Mouse (Mus musculus) stomach, postnatal 0 days (tissue): Measurements from ENCODE around the gene Traf3ip1. TPM values are rescaled to one million over a fixed set of nuclear protein-coding genes. Genes with fewer than 3 reads are reported as not detected.

Experiments
- ATAC-seq: fragments of 200-750 bp; cut with Nextera tagmentation; 2 replicates; pipeline ENCODE4 v1.8.0; 2017; ENCODE audit not compliant: low FRiP score, low TSS enrichment
- DNase-seq: peaks from one replicate; pipeline ENCODE4 v3.0.0-alpha.2; 2016; ENCODE audit warnings: low spot score
- H3K27ac ChIP-seq: fragments of 300-500 bp; sonication (generic); replicated peaks from 2 replicates; pipeline ENCODE4 v1.5.1; 2014; ENCODE audit warnings: mild to moderate bottlenecking, control low read depth
- H3K27me3 ChIP-seq: fragments of 300-500 bp; sonication (generic); 2 replicates; pipeline ENCODE4 v1.6.1; 2014; ENCODE audit warnings: low read length; ENCODE audit not compliant: control insufficient read depth, insufficient read depth
- H3K36me3 ChIP-seq: fragments of 300-500 bp; sonication (generic); 2 replicates; pipeline ENCODE4 v1.6.1; 2014; ENCODE audit warnings: low read length, mixed read lengths; ENCODE audit not compliant: control insufficient read depth, insufficient read depth
- H3K4me1 ChIP-seq: fragments of 300-500 bp; sonication (generic); replicated peaks from 2 replicates; pipeline ENCODE4 v1.6.1; 2014; ENCODE audit warnings: antibody characterized with exemption; ENCODE audit not compliant: control insufficient read depth, insufficient read depth
- H3K4me2 ChIP-seq: fragments of 300-500 bp; sonication (generic); replicated peaks from 2 replicates; pipeline ENCODE4 v1.6.1; 2014; ENCODE audit warnings: low read depth, mild to moderate bottlenecking, control low read depth, moderate library complexity
- H3K4me3 ChIP-seq: fragments of 300-500 bp; sonication (generic); 2 replicates; pipeline ENCODE4 v1.5.1; 2014; ENCODE audit warnings: low read depth, low read length, control low read depth
- H3K9ac ChIP-seq: fragments of 300-500 bp; sonication (generic); 2 replicates; pipeline ENCODE4 v1.6.1; 2014; ENCODE audit warnings: mild to moderate bottlenecking, low read length, control low read depth, mixed read lengths
- H3K9me3 ChIP-seq: fragments of 300-500 bp; sonication (generic); 2 replicates; pipeline ENCODE4 v1.6.1; 2016; ENCODE audit warnings: low read length; ENCODE audit not compliant: control insufficient read depth
- CTCF ChIP-seq: IDR thresholded peaks from 2 replicates; pipeline ENCODE4 v1.5.1; 2016; ENCODE audit warnings: antibody characterized with exemption, low read depth, mild to moderate bottlenecking, moderate library complexity
- EP300 ChIP-seq: optimal IDR thresholded peaks from 2 replicates; pipeline ENCODE3; 2016; ENCODE audit warnings: antibody characterized with exemption
- WGBS: fragments of 180-500 bp; shearing (Covaris S2); extraction: QIAGEN DNeasy Blood & Tissue Kit; methylation state at CpG from one replicate; pipeline ENCODE4 v1.1.7; 2014; 5-methylcytosine and 5-hydroxymethylcytosine counted together
- polyA plus RNA-seq: library from polyadenylated mRNA; unstranded; fragments of >200 nt; fragmentation: Nextera tagmentation; extraction: Ambion mirVana; gene quantifications from 2 replicates; pipeline ENCODE4 v1.2.1, GENCODE M21; 2015

Gene Traf3ip1
- polyA plus RNA-seq, 1 experiment from 2014 or later = 3.0 TPM

- DNase-seq (no peak), ATAC-seq (no peak)
- Histone ChIP-seq H3K9ac (no peak overlapping the region), H3K4me1 (no peaks in the 10 kb centered on the region), H3K4me2 (no peak overlapping the region), H3K27ac (no peak overlapping the region), H3K9me3 (no peaks in the 10 kb centered on the region), H3K4me3 (no peak overlapping the region), H3K36me3 (no peaks in the 10 kb centered on the region), H3K27me3 (no peaks in the 10 kb centered on the region)
- TF ChIP-seq CTCF (no peak), EP300 (no peak)
- 74% methylated on average over 3 of the region's 3 CpGs for WGBS
Observed at GRCm38 (mm10) chr1:91485422-91485821, 9.0 kb upstream of the Traf3ip1 start.

DNA sequence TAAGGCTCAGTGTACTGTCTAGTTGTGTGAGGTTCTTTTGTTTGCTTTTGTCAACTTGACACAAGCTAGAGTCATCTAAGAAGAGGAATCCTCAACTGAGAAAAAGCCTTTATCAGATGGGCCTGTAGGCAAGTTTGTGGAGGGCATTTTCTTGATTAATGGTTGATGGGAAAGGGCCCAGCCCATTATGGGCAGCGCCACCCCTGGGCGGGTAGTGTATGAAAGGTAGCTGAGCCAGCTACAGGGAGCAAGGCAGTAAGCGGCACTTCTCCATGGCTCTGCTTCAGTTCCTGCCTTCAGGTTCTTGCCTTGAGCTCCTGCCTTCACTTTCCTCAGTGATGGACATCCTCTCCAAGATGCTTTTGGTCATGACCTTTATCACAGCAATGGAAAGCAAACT lies 8.3 kb upstream of the Traf3ip1 start:
- WGBS = 79% methylated on average over 3 of the region's 3 CpGs
- ATAC-seq = no peak

GRCm38 (mm10) chr1:91490322-91490721 lies 4.1 kb upstream of the Traf3ip1 start:
- peak overlapping the region; percentile 40; the same call in 1 of the 2 replicates for H3K27ac ChIP-seq
- no peaks in the 10 kb centered on the region for H3K9me3 ChIP-seq

More for the DNA sequence above, 8.3 kb upstream of the Traf3ip1 start:
- H3K4me1 ChIP-seq = no peaks in the 10 kb centered on the region
- H3K36me3 ChIP-seq = no peaks in the 10 kb centered on the region
- no peak overlapping the region for H3K4me3 ChIP-seq
- H3K27ac ChIP-seq = no peak overlapping the region
- no peak overlapping the region for H3K9ac ChIP-seq
- no peaks in the 10 kb centered on the region for H3K27me3 ChIP-seq
- no peak for DNase-seq
- no peak for TF ChIP-seq CTCF
- TF ChIP-seq EP300 = no peak
- no peaks in the 10 kb centered on the region for H3K9me3 ChIP-seq
- no peak overlapping the region for H3K4me2 ChIP-seq

DNA sequence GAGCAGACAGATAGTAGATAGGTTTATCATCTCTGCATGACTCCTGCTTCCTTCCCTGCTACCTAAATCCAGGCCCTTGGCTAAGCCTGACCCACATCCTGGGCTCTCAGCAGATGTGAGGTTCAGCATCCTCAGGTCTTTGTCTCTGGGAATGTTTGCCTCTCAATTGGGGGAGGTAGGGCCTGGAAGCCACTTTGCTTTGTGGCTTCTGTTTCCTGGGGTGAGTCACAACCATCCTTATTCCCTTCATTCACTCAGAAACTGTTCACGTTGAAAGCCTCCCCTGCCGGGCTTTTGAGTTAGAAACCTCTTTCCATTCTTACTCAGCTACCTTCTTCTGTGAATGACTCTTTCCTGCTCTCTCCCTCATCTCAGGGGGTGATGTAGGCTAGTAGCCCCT lies 1.7 kb upstream of the Traf3ip1 start:
- Histone ChIP-seq H3K9ac (no peak overlapping the region), H3K9me3 (no peaks in the 10 kb centered on the region), H3K27ac (no peak overlapping the region), H3K4me1 (peaks cover 4% of the 10 kb centered on the region; the same call in 1 of the 2 replicates), H3K36me3 (no peaks in the 10 kb centered on the region), H3K27me3 (no peaks in the 10 kb centered on the region), H3K4me2 (no peak overlapping the region), H3K4me3 (no peak overlapping the region)
- TF ChIP-seq EP300 = no peak
- WGBS = 34% methylated on average over 2 of the region's 2 CpGs
- ATAC-seq = no peak
- no peak for DNase-seq

More at GRCm38 (mm10) chr1:91490322-91490721, 4.1 kb upstream of the Traf3ip1 start:
- H3K36me3 ChIP-seq = no peaks in the 10 kb centered on the region
- H3K9ac ChIP-seq = no peak overlapping the region
- H3K4me3 ChIP-seq = no peak overlapping the region
- ATAC-seq (peak; percentile 81), DNase-seq (peak; percentile 54)
- H3K4me1 ChIP-seq = peaks cover 4% of the 10 kb centered on the region; the same call in 1 of the 2 replicates
- whole genome bisulfite sequencing = 45% methylated on average over 1 of the region's 1 CpGs
- no peak overlapping the region for H3K4me2 ChIP-seq
- peak; percentile 34 for TF ChIP-seq CTCF
- no peak for TF ChIP-seq EP300
- no peaks in the 10 kb centered on the region for H3K27me3 ChIP-seq

GRCm38 (mm10) chr1:91493938-91494337 lies 509 bp upstream of the Traf3ip1 start:
- Histone ChIP-seq H3K9me3 (no peaks in the 10 kb centered on the region), H3K36me3 (no peaks in the 10 kb centered on the region), H3K9ac (peak overlapping the region; percentile 76; the same call in 1 of the 2 replicates), H3K4me1 (peaks cover 4% of the 10 kb centered on the region; the same call in 1 of the 2 replicates), H3K4me3 (peak overlapping the region; percentile 83; the same call in 1 of the 2 replicates), H3K4me2 (peak overlapping the region; percentile 79), H3K27ac (no peak overlapping the region), H3K27me3 (no peaks in the 10 kb centered on the region)
- no peak for ATAC-seq
- TF ChIP-seq EP300 (no peak), CTCF (no peak)
- no peak for DNase-seq
- WGBS = 41% methylated on average over 3 of the region's 3 CpGs

- H3K9ac ChIP-seq = peak overlapping the region; percentile 76
- no peak for TF ChIP-seq CTCF
- no peak for TF ChIP-seq EP300
- DNase-seq = no peak
- H3K36me3 ChIP-seq = no peaks in the 10 kb centered on the region
- peak overlapping the region; percentile 79 for H3K4me2 ChIP-seq
- H3K4me3 ChIP-seq = peak overlapping the region; percentile 83
- H3K9me3 ChIP-seq = no peaks in the 10 kb centered on the region
- no peaks in the 10 kb centered on the region for H3K27me3 ChIP-seq
- WGBS = 31% methylated on average over 5 of the region's 5 CpGs
- ATAC-seq = no peak
- H3K27ac ChIP-seq = no peak overlapping the region
- H3K4me1 ChIP-seq = peaks cover 4% of the 10 kb centered on the region; the same call in 1 of the 2 replicates
Observed at GRCm38 (mm10) chr1:91495321-91495720, 874 bp downstream of the Traf3ip1 start.
